Mouse (Mus musculus) thymus, adult 2 months (tissue): ENCODE measurements around the gene Samd5.

ENCODE experiments used
- CTCF ChIP-seq: fragments of 200-500 bp; IDR thresholded peaks from 2 replicates; pipeline ENCODE4 v1.5.1; 2012; ENCODE audit warnings: mild to moderate bottlenecking, control low read depth, low read length, moderate library complexity, borderline replicate concordance; ENCODE audit not compliant: control insufficient read depth, poor library complexity, insufficient read depth; ENCODE audit errors: extremely low read depth
- POLR2A ChIP-seq: fragments of 200-500 bp; IDR thresholded peaks from 2 replicates; pipeline ENCODE4 v1.6.1; 2012; ENCODE audit warnings: mild to moderate bottlenecking, low read length, control low read depth, moderate library complexity; ENCODE audit not compliant: control insufficient read depth, poor library complexity, insufficient read depth; ENCODE audit errors: extremely low read depth

- TF ChIP-seq CTCF: no peak
- TF ChIP-seq POLR2A: no peak
Observed at GRCm38 (mm10) chr10:9602845-9603244, 72.2 kb downstream of the Samd5 start.
